Mouse (Mus musculus): ENCODE data around the gene Rbm47. TPM values are rescaled to one million over a fixed set of nuclear protein-coding genes. Genes with fewer than 3 reads are reported as not detected.

The Rbm47 gene
- polyA plus RNA-seq, 1 experiment from 2014 or later = 3.3 TPM

DNA sequence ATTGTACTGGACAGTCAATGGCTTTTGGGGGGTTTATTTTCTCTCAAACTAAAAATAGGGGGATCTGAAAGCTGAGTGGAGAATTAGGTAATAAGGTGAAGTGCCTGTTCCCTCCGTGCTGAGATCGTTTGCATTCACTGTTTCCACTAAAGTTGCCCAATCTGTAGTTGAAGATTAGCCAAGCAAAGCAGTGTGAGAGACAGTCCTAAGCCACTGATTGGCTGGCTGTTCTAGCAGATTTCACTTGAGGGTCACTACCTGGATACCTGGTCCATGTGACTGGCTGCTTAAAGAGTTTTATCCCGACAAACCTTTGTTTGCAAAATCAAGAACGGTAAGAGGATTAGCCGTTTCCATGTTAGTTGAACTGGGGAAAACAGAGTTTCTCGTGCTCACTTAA lies 58.7 kb downstream of the Rbm47 start:
- no peak overlapping the region for H3K9ac ChIP-seq
- no peaks in the 10 kb centered on the region for H3K36me3 ChIP-seq (replicated peaks)
- H3K9me3 ChIP-seq = no peaks in the 10 kb centered on the region
- no peaks in the 10 kb centered on the region for H3K4me1 ChIP-seq
- H3K27ac ChIP-seq = no peak overlapping the region
- 35% methylated on average over 6 of the region's 6 CpGs for WGBS
- H3K27me3 ChIP-seq (replicated peaks) = no peaks in the 10 kb centered on the region
- H3K4me3 ChIP-seq = no peak overlapping the region
- no peak for ATAC-seq (replicated peaks)
- no peak overlapping the region for H3K4me2 ChIP-seq

DNA sequence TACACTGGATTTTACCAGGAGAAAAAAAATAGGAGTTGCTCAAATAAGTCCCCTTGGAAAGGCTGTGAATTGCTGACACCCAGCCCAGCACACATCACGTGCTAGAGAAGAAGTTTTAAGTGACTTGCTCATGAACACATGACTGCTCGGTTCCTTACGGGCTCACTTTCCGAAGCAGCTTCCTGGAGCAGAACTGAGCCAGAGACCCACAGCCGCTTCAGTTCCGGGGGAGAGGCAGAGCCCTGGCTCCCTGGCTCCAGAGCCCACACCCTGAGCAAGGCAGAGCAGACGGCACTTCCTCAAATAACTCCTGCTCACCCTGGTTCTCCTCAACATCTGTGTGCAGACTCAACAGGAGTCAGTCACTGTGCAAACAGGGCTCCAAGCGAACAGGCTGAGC lies 60.9 kb downstream of the Rbm47 start:
- Histone ChIP-seq H3K36me3 (replicated peaks) (no peaks in the 10 kb centered on the region), H3K27ac (no peak overlapping the region), H3K9ac (no peak overlapping the region), H3K4me1 (no peaks in the 10 kb centered on the region), H3K9me3 (no peaks in the 10 kb centered on the region), H3K4me2 (no peak overlapping the region), H3K4me3 (no peak overlapping the region), H3K27me3 (replicated peaks) (no peaks in the 10 kb centered on the region)
- 73% methylated on average over 8 of the region's 8 CpGs for WGBS
- ATAC-seq (replicated peaks) = no peak

DNA sequence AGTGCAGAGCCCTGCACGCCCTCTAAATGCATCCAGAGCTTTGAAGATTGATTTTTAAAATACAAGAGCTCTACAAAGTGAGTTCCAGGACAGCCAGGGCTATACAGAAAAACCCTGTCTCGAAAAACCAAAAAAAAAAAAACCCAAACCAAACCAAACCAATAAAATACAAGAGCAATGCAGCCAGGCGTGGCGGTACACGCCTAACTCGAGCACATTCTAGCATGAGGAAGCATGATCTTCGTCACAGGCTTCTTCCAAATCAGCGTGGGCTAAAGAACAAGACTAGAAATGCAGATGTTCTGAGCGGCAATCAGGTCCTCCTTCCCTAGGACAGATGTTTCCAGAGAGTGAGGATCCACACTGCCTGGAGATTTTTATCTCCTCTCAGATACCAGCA lies 66.5 kb downstream of the Rbm47 start:
- Histone ChIP-seq H3K36me3 (replicated peaks) (no peaks in the 10 kb centered on the region), H3K27me3 (replicated peaks) (no peaks in the 10 kb centered on the region), H3K27ac (no peak overlapping the region), H3K4me3 (no peak overlapping the region), H3K9ac (no peak overlapping the region), H3K4me1 (no peaks in the 10 kb centered on the region), H3K9me3 (no peaks in the 10 kb centered on the region), H3K4me2 (no peak overlapping the region)
- ATAC-seq (replicated peaks) = no peak
- WGBS = 88% methylated on average over 9 of the region's 9 CpGs

DNA sequence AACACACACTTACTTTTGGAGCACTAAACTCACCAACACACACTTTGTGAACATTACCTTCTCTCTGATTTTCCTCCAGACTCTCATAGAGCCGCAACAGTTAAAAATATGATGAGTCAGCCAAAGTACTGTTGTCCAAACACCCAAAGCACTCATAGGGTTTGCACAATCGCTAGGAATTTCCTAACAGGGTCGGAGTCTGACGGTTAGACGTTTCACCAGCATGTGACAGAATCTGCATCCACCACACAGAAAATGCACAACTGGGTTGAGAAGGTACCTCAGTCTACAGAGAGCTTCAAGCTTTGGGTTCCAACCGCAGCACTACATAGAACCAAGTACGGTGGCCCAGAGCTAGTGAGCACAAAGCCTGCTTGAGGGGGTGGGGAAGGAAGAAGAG lies 67.0 kb downstream of the Rbm47 start:
- Histone ChIP-seq H3K9me3 (no peaks in the 10 kb centered on the region), H3K4me1 (no peaks in the 10 kb centered on the region), H3K36me3 (replicated peaks) (no peaks in the 10 kb centered on the region), H3K27me3 (replicated peaks) (no peaks in the 10 kb centered on the region), H3K4me2 (no peak overlapping the region), H3K9ac (no peak overlapping the region), H3K4me3 (no peak overlapping the region), H3K27ac (no peak overlapping the region)
- WGBS = 93% methylated on average over 7 of the region's 7 CpGs
- ATAC-seq (replicated peaks) = no peak

DNA sequence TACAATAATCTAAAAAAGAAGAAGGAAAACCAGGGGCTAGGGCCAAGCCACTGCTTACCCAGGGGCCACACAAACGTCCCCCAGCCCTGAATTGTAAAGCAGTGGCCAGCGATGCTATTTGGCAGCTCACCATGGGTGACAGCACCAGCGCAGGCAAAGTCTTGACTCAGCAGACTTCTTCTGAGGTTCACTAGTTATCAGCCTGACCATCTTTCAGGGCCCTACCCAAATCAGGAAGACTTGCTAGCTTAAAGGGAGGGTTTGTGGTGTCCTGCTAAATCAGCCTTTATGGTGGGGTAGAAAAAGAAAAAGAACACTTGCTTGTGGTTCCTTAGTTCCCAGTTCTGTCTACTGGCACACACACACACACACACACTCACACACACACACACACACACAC lies 67.6 kb downstream of the Rbm47 start:
- H3K36me3 ChIP-seq (replicated peaks) = no peaks in the 10 kb centered on the region
- no peaks in the 10 kb centered on the region for H3K9me3 ChIP-seq
- WGBS = 88% methylated on average over 3 of the region's 3 CpGs
- ATAC-seq (replicated peaks) = no peak
- no peak overlapping the region for H3K4me2 ChIP-seq
- H3K4me3 ChIP-seq = no peak overlapping the region
- H3K27me3 ChIP-seq (replicated peaks) = no peaks in the 10 kb centered on the region
- H3K9ac ChIP-seq = no peak overlapping the region
- no peak overlapping the region for H3K27ac ChIP-seq
- no peaks in the 10 kb centered on the region for H3K4me1 ChIP-seq

DNA sequence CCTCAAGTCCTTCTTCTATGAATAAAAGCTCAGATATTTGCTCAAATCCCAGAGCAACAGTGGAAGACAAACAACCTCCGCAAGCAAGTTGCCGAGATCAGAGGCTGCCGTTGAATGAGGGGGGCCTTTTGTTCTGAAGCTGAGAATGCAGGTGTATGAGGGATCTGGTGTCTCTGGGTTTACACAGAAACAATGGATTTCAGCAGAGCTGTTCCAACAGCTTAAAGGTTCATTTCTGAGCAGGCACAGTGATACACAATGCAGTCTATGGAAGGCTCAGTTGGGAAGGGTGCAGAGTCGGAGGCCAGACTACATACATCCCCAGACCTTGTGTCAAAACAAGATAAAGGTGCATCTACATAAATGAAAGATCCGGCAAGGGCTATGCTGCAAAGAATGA lies 69.5 kb downstream of the Rbm47 start:
- 55% methylated on average over 5 of the region's 5 CpGs for WGBS
- H3K27me3 ChIP-seq (replicated peaks) = no peaks in the 10 kb centered on the region
- no peak overlapping the region for H3K4me3 ChIP-seq
- H3K4me2 ChIP-seq = no peak overlapping the region
- no peaks in the 10 kb centered on the region for H3K36me3 ChIP-seq (replicated peaks)
- no peak overlapping the region for H3K27ac ChIP-seq
- no peak for ATAC-seq (replicated peaks)
- H3K4me1 ChIP-seq = no peaks in the 10 kb centered on the region
- H3K9ac ChIP-seq = no peak overlapping the region
- H3K9me3 ChIP-seq = no peaks in the 10 kb centered on the region

DNA sequence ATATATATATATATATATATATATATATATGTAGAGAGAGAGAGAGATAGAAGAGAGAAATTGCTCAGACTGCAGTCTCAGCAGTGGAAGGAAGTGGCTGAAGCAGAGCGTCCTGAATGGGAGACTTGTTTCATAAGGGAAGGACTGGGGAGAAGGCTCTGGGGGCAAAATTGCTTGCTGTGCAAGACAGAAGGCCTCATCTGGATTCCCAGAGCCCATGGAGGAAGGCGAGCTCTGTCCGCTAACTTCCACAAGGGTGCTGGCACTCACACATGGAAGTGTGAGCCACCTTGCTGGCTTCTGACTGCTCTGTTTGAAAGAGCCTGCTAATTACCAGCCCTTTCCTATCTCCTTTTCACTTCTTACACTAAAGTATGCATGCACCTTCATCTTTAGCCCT lies 70.1 kb downstream of the Rbm47 start:
- Histone ChIP-seq H3K27me3 (replicated peaks) (no peaks in the 10 kb centered on the region), H3K4me2 (no peak overlapping the region), H3K9me3 (no peaks in the 10 kb centered on the region), H3K27ac (no peak overlapping the region), H3K4me3 (no peak overlapping the region), H3K36me3 (replicated peaks) (no peaks in the 10 kb centered on the region), H3K4me1 (no peaks in the 10 kb centered on the region), H3K9ac (no peak overlapping the region)
- WGBS = 92% methylated on average over 3 of the region's 3 CpGs
- ATAC-seq (replicated peaks) = no peak

DNA sequence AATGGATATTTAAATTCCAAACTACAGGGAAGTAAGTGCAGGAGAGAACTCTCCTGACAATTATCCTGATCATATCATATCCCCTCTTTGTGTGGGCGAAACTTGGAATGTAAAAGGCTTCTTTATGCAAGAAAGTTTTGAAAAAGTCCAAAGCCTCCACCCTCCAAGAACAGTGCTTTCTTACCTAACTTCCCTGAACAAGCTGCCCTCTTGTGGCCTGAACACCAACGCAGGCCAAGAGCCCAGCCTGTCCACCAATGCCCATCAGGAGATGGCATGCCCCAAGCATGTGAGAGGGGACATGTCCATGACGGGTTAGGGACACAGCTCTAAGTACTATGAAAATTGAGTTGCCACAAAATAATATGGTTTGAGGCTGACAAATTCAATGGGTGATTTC lies 71.3 kb downstream of the Rbm47 start:
- H3K27me3 ChIP-seq (replicated peaks) = no peaks in the 10 kb centered on the region
- no peak overlapping the region for H3K4me3 ChIP-seq
- no peak for ATAC-seq (replicated peaks)
- H3K9me3 ChIP-seq = no peaks in the 10 kb centered on the region
- no peak overlapping the region for H3K27ac ChIP-seq
- WGBS = 77% methylated on average over 3 of the region's 3 CpGs
- H3K4me2 ChIP-seq = no peak overlapping the region
- H3K4me1 ChIP-seq = no peaks in the 10 kb centered on the region
- H3K9ac ChIP-seq = no peak overlapping the region
- H3K36me3 ChIP-seq (replicated peaks) = no peaks in the 10 kb centered on the region

DNA sequence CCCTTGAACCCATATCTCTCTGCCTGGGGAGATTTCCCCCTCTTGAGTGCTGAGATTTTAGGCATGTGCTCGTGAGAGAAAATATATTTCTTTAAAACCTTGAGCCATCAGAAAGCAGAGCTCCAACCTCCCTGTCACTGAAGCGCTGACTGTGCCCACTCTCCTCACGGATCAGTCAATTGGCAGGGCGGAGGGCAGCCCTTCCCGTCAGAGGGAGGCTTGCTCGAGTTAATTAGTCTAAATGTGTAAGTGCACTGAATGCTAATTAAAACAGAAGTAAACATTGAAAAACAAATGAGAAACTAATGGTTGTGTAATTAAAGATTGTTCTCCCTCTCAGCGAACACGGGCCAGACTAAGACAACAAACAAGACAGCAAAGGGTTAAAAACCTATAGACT lies 72.6 kb downstream of the Rbm47 start:
- H3K9ac ChIP-seq = no peak overlapping the region
- no peak for ATAC-seq (replicated peaks)
- H3K4me3 ChIP-seq = no peak overlapping the region
- H3K27ac ChIP-seq = no peak overlapping the region
- H3K9me3 ChIP-seq = no peaks in the 10 kb centered on the region
- WGBS = 71% methylated on average over 8 of the region's 8 CpGs
- H3K4me2 ChIP-seq = no peak overlapping the region
- no peaks in the 10 kb centered on the region for H3K27me3 ChIP-seq (replicated peaks)
- no peaks in the 10 kb centered on the region for H3K4me1 ChIP-seq
- H3K36me3 ChIP-seq (replicated peaks) = no peaks in the 10 kb centered on the region

DNA sequence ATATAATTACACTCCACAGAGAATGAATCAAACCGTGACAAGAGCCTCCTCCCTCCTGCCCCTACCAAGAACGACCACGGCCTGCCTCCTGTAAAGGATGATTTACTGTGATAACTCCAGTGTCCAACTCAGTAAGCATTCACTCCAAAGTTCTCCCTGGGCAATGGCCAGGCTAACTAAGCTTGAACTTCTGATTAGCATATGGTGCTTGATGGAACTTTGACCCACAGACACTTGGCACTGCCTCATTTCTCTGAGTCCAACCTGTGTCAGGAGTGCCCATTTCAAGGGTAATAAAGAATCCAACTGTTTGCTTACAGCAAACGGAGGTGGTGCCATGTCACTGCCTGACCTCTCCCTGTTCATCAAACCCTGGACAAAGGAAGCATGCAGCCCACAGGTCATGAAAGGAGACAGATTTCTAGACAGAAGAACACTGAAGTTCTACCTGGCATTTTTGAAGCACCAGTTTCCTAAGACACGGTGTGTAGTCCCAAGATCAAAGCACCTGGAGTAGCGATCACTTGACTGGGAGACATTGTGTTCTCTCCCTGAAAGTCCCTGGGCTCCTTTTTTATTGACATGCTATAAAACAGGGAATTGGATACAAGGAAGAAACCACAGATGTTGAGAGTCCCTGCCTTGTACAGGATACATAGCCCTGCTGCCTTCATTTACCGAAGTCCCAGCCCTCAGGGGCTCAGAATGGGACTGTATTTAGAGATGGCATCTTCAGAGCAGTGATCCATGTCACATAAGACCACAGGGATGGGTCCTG lies 74.6 kb downstream of the Rbm47 start:
- Histone ChIP-seq H3K36me3 (replicated peaks) (no peaks in the 10 kb centered on the region), H3K9me3 (no peaks in the 10 kb centered on the region), H3K4me3 (no peak overlapping the region), H3K4me1 (no peaks in the 10 kb centered on the region), H3K9ac (no peak overlapping the region), H3K27me3 (replicated peaks) (no peaks in the 10 kb centered on the region), H3K27ac (no peak overlapping the region), H3K4me2 (no peak overlapping the region)
- no peak for ATAC-seq (replicated peaks)
- WGBS = 78% methylated on average over 7 of the region's 7 CpGs

DNA sequence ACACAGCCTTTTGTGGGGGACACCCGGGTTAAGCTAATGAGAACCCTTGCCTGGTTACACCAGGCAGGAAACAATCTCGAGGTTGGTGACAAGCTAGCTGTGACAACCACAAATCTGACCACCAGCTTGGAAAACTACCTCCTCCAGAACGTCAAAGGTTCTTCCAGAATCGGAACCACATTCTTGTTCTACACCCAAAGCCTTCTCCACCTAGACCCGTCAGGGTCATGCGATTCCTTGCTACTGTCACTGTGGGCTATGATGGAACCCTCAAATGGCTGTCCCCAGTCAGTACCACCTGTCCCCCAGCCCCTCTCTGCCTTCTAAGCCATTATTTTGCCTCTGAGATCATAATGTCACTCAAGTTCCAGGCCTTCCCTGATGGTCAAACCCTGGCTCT lies 76.8 kb downstream of the Rbm47 start:
- Histone ChIP-seq H3K9ac (no peak overlapping the region), H3K4me3 (no peak overlapping the region), H3K4me2 (no peak overlapping the region), H3K36me3 (replicated peaks) (no peaks in the 10 kb centered on the region), H3K9me3 (no peaks in the 10 kb centered on the region), H3K4me1 (no peaks in the 10 kb centered on the region), H3K27ac (no peak overlapping the region), H3K27me3 (replicated peaks) (no peaks in the 10 kb centered on the region)
- ATAC-seq (replicated peaks) = no peak
- 84% methylated on average over 6 of the region's 6 CpGs for WGBS

DNA sequence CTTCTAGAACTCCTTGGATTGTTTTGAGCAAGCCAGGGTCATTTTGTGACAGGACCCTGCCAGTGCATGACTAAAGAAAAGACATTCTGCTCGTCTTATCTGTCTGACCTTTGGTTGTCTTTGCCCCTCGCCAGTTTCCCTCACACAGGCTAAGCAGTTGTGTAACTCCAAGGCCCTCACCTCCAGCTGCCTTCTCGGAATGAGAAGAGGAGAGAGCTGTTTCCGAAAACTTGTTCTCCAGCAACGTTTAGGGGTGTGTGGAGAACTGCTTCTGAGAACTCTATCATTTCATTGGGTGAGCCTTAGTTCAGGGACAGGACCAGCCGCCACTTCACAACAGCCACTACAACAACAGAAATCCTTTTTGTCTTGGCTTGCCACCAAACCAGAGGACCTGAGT lies 77.8 kb downstream of the Rbm47 start:
- no peak for ATAC-seq (replicated peaks)
- H3K36me3 ChIP-seq (replicated peaks) = no peaks in the 10 kb centered on the region
- no peak overlapping the region for H3K4me2 ChIP-seq
- no peak overlapping the region for H3K9ac ChIP-seq
- H3K27ac ChIP-seq = no peak overlapping the region
- H3K9me3 ChIP-seq = no peaks in the 10 kb centered on the region
- H3K4me1 ChIP-seq = no peaks in the 10 kb centered on the region
- H3K27me3 ChIP-seq (replicated peaks) = no peaks in the 10 kb centered on the region
- WGBS = 69% methylated on average over 6 of the region's 6 CpGs
- no peak overlapping the region for H3K4me3 ChIP-seq

DNA sequence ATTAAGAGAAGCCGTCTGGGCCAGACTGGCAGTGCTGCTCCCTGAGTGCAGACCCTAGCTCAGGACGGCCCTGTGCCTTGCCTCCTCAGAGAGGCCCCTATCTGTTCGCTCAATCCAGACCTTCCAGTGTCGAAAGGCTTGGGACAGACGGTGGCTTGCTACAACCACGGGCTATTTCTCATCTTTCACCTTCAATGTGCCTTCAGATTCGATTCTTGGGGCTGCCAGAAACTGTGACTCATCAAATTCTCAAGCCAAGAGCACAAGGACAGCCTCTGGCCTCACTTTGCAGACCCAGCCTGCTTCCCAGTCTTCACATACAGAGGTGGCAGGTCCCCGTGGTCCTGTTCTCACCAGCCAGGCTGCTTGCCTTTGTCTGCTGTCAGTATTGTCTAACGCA lies 82.9 kb downstream of the Rbm47 start:
- no peaks in the 10 kb centered on the region for H3K9me3 ChIP-seq
- H3K4me3 ChIP-seq = no peak overlapping the region
- H3K9ac ChIP-seq = no peak overlapping the region
- H3K27ac ChIP-seq = no peak overlapping the region
- no peaks in the 10 kb centered on the region for H3K4me1 ChIP-seq
- ATAC-seq (replicated peaks) = no peak
- H3K4me2 ChIP-seq = no peak overlapping the region
- H3K27me3 ChIP-seq (replicated peaks) = no peaks in the 10 kb centered on the region
- no peaks in the 10 kb centered on the region for H3K36me3 ChIP-seq (replicated peaks)
- 75% methylated on average over 9 of the region's 9 CpGs for WGBS

Data from midbrain, embryonic 15.5 days (tissue).